Mouse (Mus musculus): ENCODE results near the gene Dnajb9.

GRCm38 (mm10) chr12:44245739-44246138, 35.6 kb upstream of the Dnajb9 start:
- TF ChIP-seq CTCF (IDR thresholded peaks at IDR 0.05; ENCODE audit: insufficient read depth, low read length) (no peak), POLR2A (IDR thresholded peaks at IDR 0.05; ENCODE audit: borderline replicate concordance, extremely low read depth, low read depth, low read length) (no peak)

Measured in lung, adult 2 months (tissue).